Mouse (Mus musculus) CD4-positive, CD25-positive, alpha-beta regulatory T cell, adult 4 months (primary cell): ENCODE measurements around the gene Ogfrl1. TPM values are rescaled to one million over a fixed set of nuclear protein-coding genes. Genes with fewer than 3 reads are reported as not detected.
A peak's percentile ranks its signal among the peaks of the same experiment; 100 is the strongest.
"Not testable (repeated sequence)": the region's sequence is repeated elsewhere in the genome, so short reads cannot be mapped to it uniquely, and the experiment has no call there.

Experiments
- ATAC-seq: one replicate; pipeline ENCODE4 v1.8.0; 2017
- polyA plus RNA-seq, 2 experiments: library from polyadenylated mRNA; unstranded; fragments of 100-300 nt; shearing (Covaris generic); gene quantifications; one replicate each; pipeline ENCODE4 v1.2.1; 2017

The Ogfrl1 gene
- polyA plus RNA-seq: under 1 TPM; 0.56 to 0.91 TPM

- no peak for ATAC-seq
These were observed at the start of gene Ogfrl1 for GRCm38 (mm10) chr1:23397623-23398022. TSS of gene Ogfrl1 (minus strand) at chr1:23397772.

DNA sequence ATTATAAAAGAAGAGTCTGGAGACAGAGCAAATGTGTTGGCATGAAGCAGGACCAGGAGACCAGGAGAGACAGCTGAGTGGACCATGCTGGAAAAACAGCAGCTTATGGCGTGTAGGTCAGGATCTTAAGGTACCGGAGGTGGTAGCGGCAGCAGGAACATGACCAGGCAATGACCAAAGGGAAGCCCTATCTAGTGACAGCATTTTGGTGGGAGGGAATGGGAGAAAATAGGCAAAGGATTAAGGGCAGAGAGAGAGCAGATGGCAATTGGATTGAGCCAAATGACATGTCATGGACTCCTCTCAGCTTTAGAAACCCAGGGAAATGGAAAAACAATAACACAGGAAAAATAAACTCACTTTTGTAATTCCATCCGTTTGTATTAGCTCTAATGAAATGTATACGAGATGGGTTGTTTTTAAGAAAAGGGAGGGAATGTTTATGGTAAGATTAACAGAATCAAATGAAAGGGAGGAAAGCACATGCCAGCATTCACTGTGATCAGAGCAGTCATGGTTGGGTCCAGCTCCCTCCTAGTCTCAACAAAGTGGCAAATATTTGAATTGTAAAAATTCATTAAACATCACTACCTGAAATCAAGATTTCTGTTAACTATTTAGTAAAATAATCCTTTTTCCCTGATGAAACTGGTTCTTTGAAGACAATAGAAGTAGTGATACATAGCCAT lies 48.3 kb upstream of the Ogfrl1 start:
- no peak for ATAC-seq

GRCm38 (mm10) chr1:23433612-23434011 lies 36.0 kb upstream of the Ogfrl1 start:
- ATAC-seq: no peak

DNA sequence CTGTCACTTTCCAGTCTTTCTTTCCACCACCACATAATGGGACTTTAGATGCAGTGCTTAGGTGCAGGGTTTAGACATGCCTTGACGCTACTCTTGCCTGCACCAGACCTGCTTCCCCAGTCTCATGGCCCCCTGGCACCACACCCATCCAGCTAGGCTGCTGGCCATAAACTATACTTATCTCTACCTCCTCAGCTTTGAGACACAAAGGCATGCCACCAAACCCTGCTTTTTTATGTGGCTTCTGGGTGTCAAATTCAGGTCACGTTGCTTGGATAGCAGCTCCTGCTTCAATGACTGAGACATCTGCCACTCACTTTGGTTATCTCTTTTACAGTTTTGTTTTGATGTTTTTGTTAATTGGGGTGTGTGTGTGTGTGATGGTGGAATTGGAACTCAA lies 28.9 kb upstream of the Ogfrl1 start:
- no peak for ATAC-seq

- no peak for ATAC-seq
These were observed 21.4 kb upstream of the Ogfrl1 start for GRCm38 (mm10) chr1:23418941-23419340.

GRCm38 (mm10) chr1:23418059-23418458 lies 20.5 kb upstream of the Ogfrl1 start:
- ATAC-seq: no peak

- no peak for ATAC-seq
These were observed 20.0 kb upstream of the Ogfrl1 start for GRCm38 (mm10) chr1:23417562-23417961.

DNA sequence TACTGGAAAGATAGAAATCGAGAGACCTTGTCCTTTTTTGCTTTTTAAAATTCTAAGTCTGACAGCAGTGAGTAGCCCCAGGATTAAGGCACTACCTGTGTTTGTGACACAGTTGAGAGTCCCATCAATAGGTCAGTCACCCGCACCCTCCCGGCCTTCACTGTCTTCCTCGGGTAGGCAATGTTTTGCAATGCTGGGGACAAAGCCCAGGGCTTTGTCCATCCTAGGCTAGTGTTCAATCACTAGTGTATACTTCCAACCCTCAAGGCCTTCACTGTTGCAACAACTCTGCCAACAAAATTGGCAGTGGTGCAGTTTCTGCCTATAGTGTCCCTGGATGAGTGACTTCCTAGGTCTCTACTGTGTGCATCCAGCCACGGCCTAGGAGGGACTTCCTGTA lies 14.0 kb upstream of the Ogfrl1 start:
- ATAC-seq: no peak

DNA sequence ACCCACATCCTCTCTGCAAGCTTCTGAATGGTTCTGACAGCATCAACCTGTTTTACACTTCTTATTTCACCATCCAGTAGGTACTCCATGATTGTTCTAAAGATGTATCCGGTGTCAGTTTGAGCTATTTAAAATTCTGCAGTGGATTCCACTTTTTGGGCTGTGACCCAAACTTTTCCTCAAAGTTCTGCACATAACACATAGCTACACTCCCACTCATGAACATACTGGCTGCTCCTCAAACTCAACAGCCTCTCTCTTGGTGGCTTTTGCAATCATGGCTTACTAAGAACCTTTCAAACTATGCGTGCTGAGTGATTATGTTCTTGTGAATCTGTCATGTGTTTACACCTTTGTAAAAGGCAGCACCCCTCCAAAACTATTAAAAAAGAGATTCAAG lies 12.4 kb upstream of the Ogfrl1 start:
- ATAC-seq: no peak

DNA sequence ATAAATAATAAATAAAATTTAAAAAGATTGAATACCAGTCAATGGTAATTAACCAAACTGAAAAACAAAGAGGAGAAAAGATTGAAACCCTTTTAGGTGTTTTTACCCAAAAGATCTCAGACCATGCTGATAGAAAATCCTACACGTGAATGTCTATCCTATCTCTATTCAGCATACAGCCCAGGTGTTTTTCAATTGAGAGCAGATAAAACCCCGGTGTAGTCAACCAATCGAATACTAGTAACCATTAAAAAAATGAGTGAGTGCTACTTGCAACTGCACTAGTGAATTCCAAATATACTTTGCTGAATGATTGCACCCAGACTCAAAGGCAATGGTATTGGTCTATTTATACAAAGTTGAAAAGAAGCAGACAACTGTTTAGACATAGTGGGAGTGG lies 4.8 kb upstream of the Ogfrl1 start:
- ATAC-seq: no peak

GRCm38 (mm10) chr1:23399552-23399951 lies 2.0 kb upstream of the Ogfrl1 start:
- ATAC-seq: peak; percentile 92

GRCm38 (mm10) chr1:23394356-23394755 lies 3.2 kb downstream of the Ogfrl1 start:
- not testable (repeated sequence) for ATAC-seq

DNA sequence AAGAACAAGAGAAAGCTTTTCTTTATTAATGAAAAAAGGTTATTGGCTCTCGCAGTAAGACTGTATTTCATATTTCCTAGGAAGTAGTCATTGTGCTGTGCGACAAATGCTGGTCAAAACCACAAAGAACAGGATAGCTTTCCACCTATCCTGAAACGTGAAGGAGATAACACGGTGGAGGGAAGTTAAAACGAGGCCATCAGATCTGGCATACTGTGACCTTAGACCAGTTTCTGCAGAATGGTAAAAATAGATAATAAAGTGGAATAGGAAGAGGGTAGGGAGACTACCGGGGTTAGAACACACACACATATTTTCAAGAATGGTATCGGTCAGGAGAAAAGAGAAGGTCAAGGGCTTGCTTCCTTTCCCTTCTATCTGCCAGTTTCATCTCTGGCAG lies 5.8 kb downstream of the Ogfrl1 start:
- no peak for ATAC-seq

- no peak for ATAC-seq
These were observed 13.2 kb downstream of the Ogfrl1 start for GRCm38 (mm10) chr1:23384326-23384725.

GRCm38 (mm10) chr1:23382806-23383653 lies 14.5 kb downstream of the Ogfrl1 start:
- ATAC-seq: peak; percentile 83

DNA sequence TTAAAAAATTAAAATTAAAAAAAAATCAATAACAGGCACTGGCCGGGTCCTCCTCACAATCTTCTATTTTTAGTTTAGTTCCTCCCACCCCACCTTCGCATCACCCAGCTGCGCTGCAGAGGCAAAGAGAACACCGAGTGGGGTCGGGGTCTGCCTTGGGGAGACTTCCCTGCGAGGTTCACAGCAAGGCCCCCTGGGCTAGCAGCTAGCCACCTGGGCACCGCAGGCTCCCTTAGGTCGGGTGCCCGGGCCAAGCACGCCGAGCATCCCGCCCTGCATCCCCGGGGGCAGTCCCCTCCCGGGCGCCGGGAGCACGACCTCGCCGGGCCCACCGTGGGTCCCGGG lies 15.1 kb downstream of the Ogfrl1 start:
- no peak for ATAC-seq

DNA sequence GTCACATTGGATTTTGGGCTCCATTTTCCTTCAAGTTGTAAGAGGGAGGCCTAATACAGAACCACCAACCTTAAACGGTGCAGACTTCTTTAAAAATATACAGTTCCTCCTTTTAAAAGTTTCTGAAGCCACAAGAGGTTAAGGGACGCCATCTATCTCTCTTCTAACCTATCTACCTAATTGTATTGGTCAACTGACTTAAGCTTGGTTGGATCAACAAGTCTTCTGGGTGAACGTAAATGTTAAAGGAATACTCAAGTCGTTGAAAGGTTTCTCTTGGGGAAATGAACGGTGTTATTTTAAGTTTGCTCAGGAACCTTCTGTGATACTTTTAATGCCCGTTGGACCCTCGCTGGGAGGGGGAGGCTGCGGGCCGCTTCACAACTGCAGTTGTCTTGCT lies 15.5 kb downstream of the Ogfrl1 start:
- ATAC-seq: no peak

DNA sequence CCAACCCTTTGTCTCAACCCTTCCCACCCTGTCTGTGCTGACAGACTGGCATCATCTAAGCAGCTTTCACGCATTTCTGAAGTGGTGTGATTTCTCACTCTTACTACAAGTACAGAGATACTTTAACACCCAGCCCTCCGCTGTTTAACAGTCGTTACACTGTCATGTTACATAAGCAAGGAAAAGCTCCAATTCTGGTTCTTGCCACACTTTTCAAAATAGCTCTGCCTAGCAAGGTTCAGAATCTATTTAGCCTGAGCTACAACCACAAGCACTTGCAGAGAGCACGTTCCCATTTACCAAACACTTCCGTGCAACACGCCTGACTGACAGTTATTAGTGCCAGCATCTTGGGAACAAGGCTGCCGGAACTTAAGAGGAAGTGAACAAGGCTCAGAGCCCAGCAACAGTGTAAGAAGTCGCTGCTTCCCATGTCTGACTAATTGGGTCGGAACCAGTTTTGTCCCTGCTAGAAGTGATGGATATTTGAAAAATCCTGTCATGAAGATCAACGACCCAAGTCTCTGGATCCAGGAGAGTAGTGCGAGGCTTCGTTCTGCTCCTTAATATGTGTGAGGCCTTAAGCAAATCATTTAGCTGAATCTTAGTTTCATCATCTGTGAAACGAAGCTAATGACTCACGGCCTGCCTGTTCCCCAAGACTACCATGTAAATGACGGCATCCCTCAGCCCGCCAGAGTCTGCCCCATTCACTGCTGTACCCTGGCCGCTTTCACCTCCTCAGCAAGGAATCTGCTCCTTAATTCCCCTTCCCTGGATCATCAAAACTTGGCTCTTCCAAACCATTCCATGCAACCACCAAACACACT lies 17.4 kb downstream of the Ogfrl1 start:
- no peak for ATAC-seq

- ATAC-seq: no peak
These were observed 18.3 kb downstream of the Ogfrl1 start for GRCm38 (mm10) chr1:23379321-23379720.

- ATAC-seq: no peak
These were observed 20.0 kb downstream of the Ogfrl1 start for GRCm38 (mm10) chr1:23377572-23377971.

GRCm38 (mm10) chr1:23374156-23374555 lies 23.4 kb downstream of the Ogfrl1 start:
- ATAC-seq: no peak

- ATAC-seq: no peak
These were observed 32.0 kb downstream of the Ogfrl1 start for GRCm38 (mm10) chr1:23365614-23366013.

- ATAC-seq: no peak
These were observed 44.7 kb downstream of the Ogfrl1 start for GRCm38 (mm10) chr1:23352895-23353294.
